Mouse (Mus musculus) liver, embryonic 11.5 days (tissue): ENCODE results near the gene Rfx4. TPM values are rescaled to one million over a fixed set of nuclear protein-coding genes. Genes with fewer than 3 reads are reported as not detected.

Experiments used
- ATAC-seq: fragments of 200-750 bp; cut with Nextera tagmentation; replicated peaks from 2 replicates; pipeline ENCODE4 v1.8.0; 2017; ENCODE audit warnings: moderate number of reproducible peaks, mild to moderate bottlenecking, moderate TSS enrichment, moderate library complexity; ENCODE audit not compliant: low FRiP score
- DNase-seq: peaks from one replicate; pipeline ENCODE4 v3.0.0-alpha.2; 2017; ENCODE audit warnings: low spot score
- H3K27ac ChIP-seq: fragments of 300-500 bp; sonication (generic); 2 replicates; pipeline ENCODE4 v1.5.1; 2014; ENCODE audit warnings: mild to moderate bottlenecking, low read depth, low read length, control low read depth
- H3K27me3 ChIP-seq: fragments of 300-500 bp; sonication (generic); replicated peaks from 2 replicates; pipeline ENCODE4 v1.6.1; 2014; ENCODE audit warnings: low read length, mixed read lengths; ENCODE audit not compliant: control insufficient read depth, insufficient read depth
- H3K36me3 ChIP-seq: fragments of 300-500 bp; sonication (generic); 2 replicates; pipeline ENCODE4 v1.6.1; 2014; ENCODE audit warnings: mild to moderate bottlenecking, low read length, moderate library complexity, mixed read lengths; ENCODE audit not compliant: control insufficient read depth, insufficient read depth
- H3K4me1 ChIP-seq: fragments of 300-500 bp; sonication (generic); replicated peaks from 2 replicates; pipeline ENCODE4 v1.6.1; 2014; ENCODE audit warnings: low read length, mixed read lengths; ENCODE audit not compliant: control insufficient read depth, insufficient read depth
- H3K4me2 ChIP-seq: fragments of 300-500 bp; sonication (generic); 2 replicates; pipeline ENCODE4 v1.6.1; 2014; ENCODE audit warnings: mild to moderate bottlenecking, control low read depth, moderate library complexity
- H3K4me3 ChIP-seq: fragments of 300-500 bp; sonication (generic); 2 replicates; pipeline ENCODE4 v1.5.1; 2014; ENCODE audit warnings: low read depth, low read length, control low read depth
- H3K9ac ChIP-seq: fragments of 300-500 bp; sonication (generic); 2 replicates; pipeline ENCODE4 v1.6.1; 2014; ENCODE audit warnings: low read depth, low read length, control low read depth
- H3K9me3 ChIP-seq: fragments of 300-500 bp; sonication (generic); 2 replicates; pipeline ENCODE4 v1.6.1; 2016; ENCODE audit warnings: low read length, inconsistent platforms, mixed read lengths; ENCODE audit not compliant: control insufficient read depth
- WGBS: fragments of 180-500 bp; shearing (Covaris S2); extraction: QIAGEN DNeasy Blood & Tissue Kit; methylation state at CpG from one replicate; pipeline ENCODE4 v1.1.7; 2014; 5-methylcytosine and 5-hydroxymethylcytosine counted together
- polyA plus RNA-seq: library from polyadenylated mRNA; unstranded; fragments of >200 nt; fragmentation: Nextera tagmentation; extraction: Ambion mirVana; gene quantifications from 2 replicates; pipeline ENCODE4 v1.2.1, GENCODE M21; 2014

Rfx4 gene
- polyA plus RNA-seq, 1 experiment from 2014 or later, result not detected

DNA sequence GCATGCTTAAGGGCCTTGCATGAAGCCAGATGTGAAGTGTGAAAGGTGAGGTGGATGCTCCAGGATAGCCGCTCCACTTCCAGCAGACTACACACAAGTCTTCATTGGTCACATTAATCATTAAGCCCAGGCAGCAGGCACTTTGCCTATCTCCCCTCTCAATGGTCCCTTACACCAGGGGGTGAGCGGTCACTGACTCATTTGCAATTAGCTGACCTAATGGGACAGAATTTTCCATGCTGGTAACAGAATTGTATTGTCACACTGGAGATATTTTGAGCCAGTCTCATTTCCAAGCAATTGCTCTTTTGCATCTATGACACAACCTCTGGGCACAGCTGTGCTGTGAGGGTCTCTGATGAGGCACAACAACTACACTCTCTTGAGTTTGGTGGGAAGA is 146.4 kb downstream of the Rfx4 start:
- H3K4me1 ChIP-seq, result peaks cover 21% of the 10 kb centered on the region
- H3K27ac ChIP-seq, result no peak overlapping the region
- no peak overlapping the region for H3K4me2 ChIP-seq
- no peaks in the 10 kb centered on the region for H3K36me3 ChIP-seq
- WGBS, result 67% methylated on average over 2 of the region's 2 CpGs
- ATAC-seq (no peak), DNase-seq (no peak)
- H3K27me3 ChIP-seq, result no peaks in the 10 kb centered on the region
- H3K9ac ChIP-seq, result no peak overlapping the region
- H3K9me3 ChIP-seq, result no peaks in the 10 kb centered on the region
- H3K4me3 ChIP-seq, result no peak overlapping the region

DNA sequence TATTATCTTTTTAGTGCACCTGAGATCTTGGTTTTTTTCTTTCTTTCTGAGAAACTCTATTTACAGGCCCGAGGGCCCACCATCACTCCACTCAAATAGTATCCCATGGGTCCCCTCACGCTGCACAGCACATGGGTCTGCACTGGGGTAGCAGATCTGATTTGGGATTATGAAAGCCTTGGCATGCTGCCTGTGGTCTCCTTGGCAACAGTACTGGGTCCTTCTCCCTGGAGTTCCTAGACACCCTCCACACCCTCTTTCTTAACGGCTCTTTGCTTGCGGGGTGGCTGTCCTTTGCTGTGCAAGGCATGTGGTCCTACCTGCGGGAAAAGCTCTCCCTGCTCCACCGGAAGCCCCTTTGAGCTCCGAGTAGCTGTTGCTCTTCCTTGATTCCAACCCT is 147.4 kb downstream of the Rfx4 start:
- H3K9me3 ChIP-seq, result no peaks in the 10 kb centered on the region
- no peak for ATAC-seq
- H3K4me1 ChIP-seq, result peaks cover 11% of the 10 kb centered on the region
- no peaks in the 10 kb centered on the region for H3K27me3 ChIP-seq
- no peak for DNase-seq
- H3K9ac ChIP-seq, result no peak overlapping the region
- WGBS, result 69% methylated on average over 7 of the region's 7 CpGs
- H3K36me3 ChIP-seq, result no peaks in the 10 kb centered on the region
- no peak overlapping the region for H3K4me3 ChIP-seq
- H3K27ac ChIP-seq, result no peak overlapping the region
- no peak overlapping the region for H3K4me2 ChIP-seq

DNA sequence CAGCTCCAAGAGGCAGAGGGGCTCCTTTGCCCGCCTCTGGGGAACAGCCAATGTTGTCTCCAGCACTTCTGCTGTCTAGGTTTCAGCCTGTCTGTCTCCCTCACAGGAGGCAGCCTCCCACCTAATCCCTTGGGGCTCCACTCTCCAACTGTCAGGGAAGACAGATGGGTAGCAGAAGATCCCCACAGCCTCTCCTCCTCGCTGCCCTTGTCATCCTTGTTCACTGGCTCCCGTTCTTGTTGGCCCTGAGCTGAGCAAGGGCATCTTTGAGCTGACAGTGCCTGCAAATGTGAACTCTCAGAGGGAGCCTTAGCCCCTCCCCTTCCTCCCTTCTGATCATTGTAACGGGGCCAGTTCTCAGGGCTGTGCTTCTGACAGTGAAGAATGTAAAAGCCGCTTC is 147.9 kb downstream of the Rfx4 start:
- H3K4me2 ChIP-seq, result 0 out of 2 replicates have a peak overlapping the region, but pooled peaks have one; percentile 3
- no peaks in the 10 kb centered on the region for H3K36me3 ChIP-seq
- 15% methylated on average over 5 of the region's 5 CpGs for WGBS
- peaks cover 7% of the 10 kb centered on the region; the same call in 1 of the 2 replicates for H3K4me1 ChIP-seq
- H3K27me3 ChIP-seq, result no peaks in the 10 kb centered on the region
- H3K27ac ChIP-seq, result no peak overlapping the region
- ATAC-seq (no peak), DNase-seq (no peak)
- H3K4me3 ChIP-seq, result no peak overlapping the region
- H3K9ac ChIP-seq, result no peak overlapping the region
- no peaks in the 10 kb centered on the region for H3K9me3 ChIP-seq

DNA sequence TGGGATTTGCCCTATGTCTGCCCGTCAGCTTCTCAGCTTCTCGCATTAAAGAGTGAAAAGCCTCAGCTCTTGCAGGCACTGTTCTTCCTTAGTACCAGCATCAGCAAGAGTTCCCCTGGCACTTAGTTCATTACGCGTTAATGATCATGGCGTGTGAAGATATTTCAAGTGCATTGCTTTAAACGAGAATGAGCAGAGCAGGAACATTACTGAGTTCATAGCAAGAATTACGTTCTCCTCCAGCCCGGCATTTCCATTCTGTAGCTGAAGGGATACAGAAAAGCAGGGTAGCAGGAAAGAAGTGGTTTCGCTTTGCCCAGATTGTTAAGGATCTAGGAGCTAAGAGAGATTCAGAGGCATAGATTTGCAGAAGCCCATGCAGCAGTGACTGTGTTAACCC is 151.0 kb downstream of the Rfx4 start:
- Histone ChIP-seq H3K36me3 (no peaks in the 10 kb centered on the region), H3K27ac (no peak overlapping the region), H3K4me2 (no peak overlapping the region), H3K27me3 (no peaks in the 10 kb centered on the region), H3K9me3 (no peaks in the 10 kb centered on the region), H3K4me1 (0 out of 2 replicates have a peak, but pooled peaks cover 3% of the 10 kb centered on the region), H3K9ac (no peak overlapping the region), H3K4me3 (no peak overlapping the region)
- WGBS, result 88% methylated on average over 9 of the region's 9 CpGs
- ATAC-seq (no peak), DNase-seq (no peak)

DNA sequence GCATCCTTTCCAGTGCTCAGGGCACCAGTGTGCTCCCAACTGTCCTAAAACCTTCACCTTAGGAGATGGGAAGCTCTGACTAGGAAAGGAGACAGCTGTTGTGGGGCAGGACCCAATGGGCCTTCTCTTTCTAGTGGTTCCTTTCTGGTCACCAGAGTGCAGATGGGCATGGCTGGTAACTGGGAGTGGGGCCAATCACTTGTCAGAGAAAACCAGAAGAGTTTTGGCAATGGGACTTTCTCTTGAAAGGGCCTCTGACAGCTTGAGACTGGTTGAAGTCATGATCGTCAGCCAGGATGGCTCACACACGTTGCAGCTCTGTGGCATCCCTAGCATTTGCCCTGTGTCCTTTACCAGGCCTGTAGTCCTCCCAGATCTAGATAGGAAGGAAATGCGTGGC is 152.1 kb downstream of the Rfx4 start:
- DNase-seq, result no peak
- no peak for ATAC-seq
- 62% methylated on average over 3 of the region's 3 CpGs for WGBS

DNA sequence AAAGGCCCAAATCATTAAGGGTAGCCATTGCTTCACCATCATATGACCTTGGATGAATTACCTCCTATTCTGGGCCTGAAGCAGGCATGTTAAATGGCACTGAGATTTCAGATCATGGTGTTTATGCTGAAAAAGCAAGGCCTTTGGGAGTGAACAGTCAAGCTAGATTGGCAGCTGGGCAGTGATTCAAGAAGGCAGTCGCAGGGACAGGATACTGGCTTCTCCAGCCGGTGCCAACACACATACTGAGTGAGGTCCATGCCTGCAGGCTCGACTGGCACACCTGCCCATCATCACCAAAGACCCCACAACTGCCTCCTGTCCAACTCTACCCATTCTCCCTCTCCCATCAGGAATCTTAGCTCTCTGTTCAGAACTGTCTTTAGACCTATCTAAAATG is 152.6 kb downstream of the Rfx4 start:
- H3K27ac ChIP-seq, result no peak overlapping the region
- ATAC-seq (no peak), DNase-seq (no peak)
- no peak overlapping the region for H3K4me2 ChIP-seq
- no peak overlapping the region for H3K9ac ChIP-seq
- H3K36me3 ChIP-seq, result no peaks in the 10 kb centered on the region
- H3K9me3 ChIP-seq, result no peaks in the 10 kb centered on the region
- 86% methylated on average over 3 of the region's 3 CpGs for WGBS
- 0 out of 2 replicates have a peak, but pooled peaks cover 1% of the 10 kb centered on the region for H3K4me1 ChIP-seq
- no peak overlapping the region for H3K4me3 ChIP-seq
- H3K27me3 ChIP-seq, result no peaks in the 10 kb centered on the region

More for the DNA sequence above, 152.1 kb downstream of the Rfx4 start:
- no peaks in the 10 kb centered on the region for H3K36me3 ChIP-seq
- H3K27ac ChIP-seq, result no peak overlapping the region
- 0 out of 2 replicates have a peak, but pooled peaks cover 3% of the 10 kb centered on the region for H3K4me1 ChIP-seq
- no peaks in the 10 kb centered on the region for H3K27me3 ChIP-seq
- no peak overlapping the region for H3K4me3 ChIP-seq
- no peak overlapping the region for H3K4me2 ChIP-seq
- H3K9ac ChIP-seq, result no peak overlapping the region
- H3K9me3 ChIP-seq, result no peaks in the 10 kb centered on the region

DNA sequence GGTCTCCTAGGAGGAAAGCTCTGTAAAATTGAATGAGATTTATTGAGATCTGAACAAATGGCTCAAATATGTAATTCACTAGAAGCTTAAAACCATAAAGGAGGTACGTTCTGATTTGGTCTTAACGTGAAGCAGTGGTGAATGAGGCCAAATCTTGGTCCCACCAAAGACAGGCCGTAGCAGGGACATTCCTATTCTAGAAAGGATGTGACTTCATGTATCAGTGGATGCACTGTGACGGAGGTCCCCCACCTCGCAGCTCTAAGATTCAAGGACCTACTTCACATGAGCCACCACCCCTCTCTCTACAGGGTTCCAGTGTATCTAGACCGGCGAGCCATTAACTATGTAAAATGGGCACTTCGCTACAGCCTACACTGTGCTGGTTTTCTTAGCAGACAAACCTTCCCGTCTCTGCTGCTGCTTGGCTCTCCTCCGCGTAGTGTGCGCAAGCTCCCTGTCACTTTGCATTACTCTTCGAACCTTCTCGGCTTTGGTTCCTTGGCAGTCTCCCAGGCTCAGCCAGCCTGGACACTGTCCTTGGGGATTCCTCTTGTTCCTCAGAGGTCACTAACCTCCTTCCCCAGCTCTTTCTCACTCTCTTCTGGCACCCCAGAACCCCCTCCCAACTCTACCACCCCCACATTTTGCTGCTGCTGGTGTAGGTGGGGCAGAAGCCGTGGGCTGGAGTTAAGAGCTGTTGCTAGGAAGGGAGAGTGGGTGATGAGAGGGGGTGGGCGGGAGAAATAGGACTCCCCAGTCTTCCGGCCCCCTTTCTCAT is 153.3 kb downstream of the Rfx4 start:
- Histone ChIP-seq H3K9me3 (no peaks in the 10 kb centered on the region), H3K27ac (no peak overlapping the region), H3K4me1 (no peaks in the 10 kb centered on the region), H3K36me3 (no peaks in the 10 kb centered on the region), H3K9ac (no peak overlapping the region), H3K4me3 (no peak overlapping the region), H3K4me2 (no peak overlapping the region), H3K27me3 (no peaks in the 10 kb centered on the region)
- ATAC-seq, result no peak
- DNase-seq, result no peak
- WGBS, result 81% methylated on average over 17 of the region's 17 CpGs

DNA sequence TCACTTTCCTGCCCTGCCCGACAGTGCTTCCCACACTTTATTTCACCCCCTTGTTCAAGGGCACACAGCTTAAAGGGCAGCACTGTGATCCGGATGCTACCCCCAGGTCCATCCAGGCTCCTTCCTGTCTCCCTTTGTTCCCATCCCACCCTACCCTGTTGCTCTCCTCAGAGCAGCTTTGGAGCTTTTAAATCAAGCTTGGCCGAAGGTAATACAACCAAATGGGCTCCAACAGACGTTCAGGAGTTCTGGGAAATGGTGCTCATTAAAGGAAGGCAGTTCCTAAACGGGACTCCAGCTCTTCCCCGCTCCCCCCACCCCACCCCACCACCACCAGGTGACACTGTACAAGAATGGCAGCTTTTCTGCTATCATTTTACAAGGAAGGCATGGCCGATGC is 154.3 kb downstream of the Rfx4 start:
- no peak overlapping the region for H3K27ac ChIP-seq
- ATAC-seq (no peak), DNase-seq (no peak)
- H3K4me2 ChIP-seq, result no peak overlapping the region
- no peaks in the 10 kb centered on the region for H3K27me3 ChIP-seq
- 61% methylated on average over 7 of the region's 7 CpGs for WGBS
- H3K9ac ChIP-seq, result no peak overlapping the region
- no peaks in the 10 kb centered on the region for H3K36me3 ChIP-seq
- no peak overlapping the region for H3K4me3 ChIP-seq
- no peaks in the 10 kb centered on the region for H3K9me3 ChIP-seq
- H3K4me1 ChIP-seq, result no peaks in the 10 kb centered on the region

DNA sequence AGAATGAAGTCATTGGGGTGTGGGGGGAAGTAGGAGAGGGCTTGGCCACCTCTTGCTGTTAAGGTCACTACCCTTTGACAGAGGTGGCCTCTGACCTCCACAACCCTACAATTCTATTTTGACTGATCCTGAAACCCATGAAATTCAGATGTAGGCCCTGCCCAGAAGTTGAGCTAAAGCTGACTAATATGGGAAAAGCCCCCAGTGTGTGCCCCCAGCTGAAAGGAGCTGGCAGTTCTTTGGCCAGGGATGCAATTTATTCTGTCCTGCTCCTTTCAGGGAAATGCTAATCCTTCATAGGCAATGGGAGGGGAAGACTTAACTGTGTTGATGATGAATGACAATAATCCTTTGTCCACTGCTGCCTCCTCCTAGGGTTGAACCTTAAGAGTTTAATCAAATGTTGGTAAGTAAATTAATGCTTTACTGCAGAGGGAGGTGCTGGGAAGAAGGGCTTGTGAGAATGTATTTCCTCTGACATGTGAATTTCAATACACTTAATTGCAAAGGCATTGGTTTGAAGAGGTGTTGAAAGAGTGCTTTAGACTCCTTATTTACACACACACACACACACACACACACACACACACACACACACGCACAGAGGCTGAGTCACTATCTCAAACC is 155.0 kb downstream of the Rfx4 start:
- H3K9ac ChIP-seq, result no peak overlapping the region
- H3K9me3 ChIP-seq, result no peaks in the 10 kb centered on the region
- no peak overlapping the region for H3K4me3 ChIP-seq
- DNase-seq, result no peak
- no peak for ATAC-seq
- no peaks in the 10 kb centered on the region for H3K4me1 ChIP-seq
- WGBS, result 78% methylated on average over 1 of the region's 1 CpGs
- no peak overlapping the region for H3K4me2 ChIP-seq
- no peaks in the 10 kb centered on the region for H3K36me3 ChIP-seq
- H3K27ac ChIP-seq, result no peak overlapping the region
- no peaks in the 10 kb centered on the region for H3K27me3 ChIP-seq
